Mouse (Mus musculus) olfactory bulb, adult 2 months (tissue): ENCODE results near the gene Mtus2. TPM values are rescaled to one million over a fixed set of nuclear protein-coding genes. Genes with fewer than 3 reads are reported as not detected.

Source experiments
- H3K27ac ChIP-seq: fragments of 200-500 bp; 2 replicates; pipeline ENCODE4 v1.5.1; 2012; ENCODE audit warnings: low read depth, low read length; ENCODE audit not compliant: insufficient read depth
- H3K4me1 ChIP-seq: fragments of 200-500 bp; 2 replicates; pipeline ENCODE4 v1.6.1; 2012; ENCODE audit warnings: low read length; ENCODE audit not compliant: control insufficient read depth, insufficient read depth
- H3K4me3 ChIP-seq: fragments of 200-500 bp; 2 replicates; pipeline ENCODE4 v1.5.1; 2012; ENCODE audit warnings: mild to moderate bottlenecking, low read depth, low read length, moderate library complexity; ENCODE audit not compliant: insufficient read depth
- CTCF ChIP-seq: fragments of 200-500 bp; IDR thresholded peaks from 2 replicates; pipeline ENCODE4 v1.5.1; 2012; ENCODE audit warnings: low read depth, mild to moderate bottlenecking, low read length, moderate library complexity; ENCODE audit not compliant: insufficient read depth
- POLR2A ChIP-seq: fragments of 200-500 bp; IDR thresholded peaks from 2 replicates; pipeline ENCODE4 v1.6.1; 2012; ENCODE audit warnings: mild to moderate bottlenecking, low read depth, low read length, moderate library complexity; ENCODE audit not compliant: insufficient read depth
- WGBS: fragments of 180-500 bp; shearing (Covaris S2); methylation state at CpG from one replicate; pipeline ENCODE4 v1.1.7; 2018; 5-methylcytosine and 5-hydroxymethylcytosine counted together
- polyA plus RNA-seq: library from polyadenylated mRNA; stranded (reverse); fragments of >200 nt; gene quantifications from 2 replicates; pipeline ENCODE4 v1.2.4, GENCODE M21; 2012; ENCODE audit warnings: low replicate concordance; ENCODE audit not compliant: missing spikeins, insufficient read depth, insufficient read length

Gene Mtus2
- polyA plus RNA-seq, 1 experiment, result not detected

DNA sequence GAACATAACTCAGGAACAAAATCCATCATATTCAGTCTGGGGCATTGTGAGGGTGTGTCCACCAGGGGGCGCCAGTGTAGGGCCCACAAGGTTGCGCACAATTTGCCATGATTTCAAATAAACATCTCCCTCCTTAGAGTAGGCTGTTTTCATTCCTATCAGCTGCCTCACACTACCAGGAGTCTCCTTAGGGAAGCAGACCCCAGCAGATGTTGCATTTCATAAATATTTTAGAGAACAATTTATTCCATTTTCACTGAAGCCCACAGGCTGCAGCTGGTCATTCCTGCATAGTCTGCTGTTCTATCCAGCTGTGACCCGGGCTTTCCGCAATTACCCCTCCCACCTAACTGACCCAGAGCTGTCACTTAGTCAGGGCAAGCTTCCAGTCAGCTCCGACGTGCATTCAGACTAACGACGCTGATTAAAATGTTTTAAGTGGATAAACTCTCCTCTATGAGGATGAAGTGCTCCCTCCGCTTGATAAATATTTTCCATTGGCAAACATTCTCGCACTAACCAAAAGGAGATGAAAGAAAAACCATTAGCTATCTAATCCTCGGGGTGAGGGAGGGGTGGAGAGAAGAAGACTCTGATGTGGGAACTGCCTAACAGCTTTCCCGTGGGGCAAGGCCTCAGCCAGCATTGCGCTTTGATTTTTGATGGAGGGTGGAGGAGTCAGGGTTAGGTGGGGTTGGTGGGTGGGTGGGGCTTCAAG, 223.6 kb downstream of the Mtus2 start:
- H3K4me1 ChIP-seq, result no peaks in the 10 kb centered on the region
- no peak for TF ChIP-seq CTCF
- no peak for TF ChIP-seq POLR2A
- no peak overlapping the region for H3K27ac ChIP-seq
- H3K4me3 ChIP-seq, result no peak overlapping the region
- 40% methylated on average over 13 of the region's 13 CpGs for WGBS

- WGBS, result 61% methylated on average over 4 of the region's 4 CpGs
- H3K27ac ChIP-seq, result no peak overlapping the region
- H3K4me1 ChIP-seq, result no peaks in the 10 kb centered on the region
- H3K4me3 ChIP-seq, result no peak overlapping the region
- no peak for TF ChIP-seq POLR2A
- no peak for TF ChIP-seq CTCF
Measured at GRCm38 (mm10) chr5:148181308-148181630, 224.1 kb downstream of the Mtus2 start.

- H3K4me1 ChIP-seq, result no peaks in the 10 kb centered on the region
- no peak overlapping the region for H3K4me3 ChIP-seq
- TF ChIP-seq CTCF (no peak), POLR2A (no peak)
- 81% methylated on average over 6 of the region's 6 CpGs for WGBS
- H3K27ac ChIP-seq, result no peak overlapping the region
Measured at GRCm38 (mm10) chr5:148181901-148182300, 224.8 kb downstream of the Mtus2 start.

GRCm38 (mm10) chr5:148185898-148186297, 228.8 kb downstream of the Mtus2 start:
- no peak overlapping the region for H3K27ac ChIP-seq

GRCm38 (mm10) chr5:148191416-148191815, 234.3 kb downstream of the Mtus2 start:
- WGBS, result 54% methylated on average over 4 of the region's 4 CpGs
- no peak for TF ChIP-seq CTCF
- TF ChIP-seq POLR2A, result no peak
- Histone ChIP-seq H3K4me3 (no peak overlapping the region), H3K4me1 (no peaks in the 10 kb centered on the region), H3K27ac (no peak overlapping the region)

More at GRCm38 (mm10) chr5:148185898-148186297, 228.8 kb downstream of the Mtus2 start:
- no peak for TF ChIP-seq CTCF
- TF ChIP-seq POLR2A, result no peak
- Histone ChIP-seq H3K4me3 (no peak overlapping the region), H3K4me1 (no peaks in the 10 kb centered on the region)
- 80% methylated on average over 1 of the region's 1 CpGs for WGBS

GRCm38 (mm10) chr5:148211831-148212230, 254.7 kb downstream of the Mtus2 start:
- TF ChIP-seq CTCF (no peak), POLR2A (no peak)
- 90% methylated on average over 4 of the region's 4 CpGs for WGBS
- Histone ChIP-seq H3K27ac (no peak overlapping the region), H3K4me3 (no peak overlapping the region), H3K4me1 (no peaks in the 10 kb centered on the region)

GRCm38 (mm10) chr5:148216786-148217185, 259.7 kb downstream of the Mtus2 start:
- Histone ChIP-seq H3K27ac (no peak overlapping the region), H3K4me1 (no peaks in the 10 kb centered on the region), H3K4me3 (no peak overlapping the region)
- TF ChIP-seq CTCF, result no peak
- no peak for TF ChIP-seq POLR2A
- WGBS, result 62% methylated on average over 8 of the region's 8 CpGs

- TF ChIP-seq CTCF (no peak), POLR2A (no peak)
- WGBS, result 92% methylated on average over 5 of the region's 5 CpGs
Measured at GRCm38 (mm10) chr5:148222898-148223297, 265.8 kb downstream of the Mtus2 start.

DNA sequence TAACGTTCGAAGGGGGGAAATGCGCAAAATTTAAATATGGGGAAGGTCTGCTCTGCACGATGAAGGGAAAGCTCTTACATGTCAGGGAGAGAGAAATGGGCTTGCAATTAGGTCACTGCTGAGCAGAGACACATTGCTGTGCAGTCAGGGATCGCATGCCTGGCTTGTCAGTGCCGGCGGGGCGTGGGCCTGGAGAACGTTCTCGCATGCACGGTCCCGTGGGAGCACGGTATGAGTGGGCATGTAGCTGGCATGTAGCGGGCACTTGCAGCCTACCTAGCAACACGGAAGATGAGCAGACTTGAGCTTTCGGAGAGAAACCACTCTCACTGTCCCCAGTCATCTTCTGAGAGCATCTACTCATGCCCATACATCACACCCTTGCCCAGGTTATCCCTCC, 266.9 kb downstream of the Mtus2 start:
- no peak overlapping the region for H3K27ac ChIP-seq
- H3K4me1 ChIP-seq, result no peaks in the 10 kb centered on the region
- TF ChIP-seq CTCF (no peak), POLR2A (no peak)
- 91% methylated on average over 16 of the region's 16 CpGs for WGBS
- H3K4me3 ChIP-seq, result no peak overlapping the region

More at GRCm38 (mm10) chr5:148222898-148223297, 265.8 kb downstream of the Mtus2 start:
- Histone ChIP-seq H3K4me1 (no peaks in the 10 kb centered on the region), H3K4me3 (no peak overlapping the region), H3K27ac (no peak overlapping the region)
